Mouse (Mus musculus) kidney, adult 2 months (tissue): ENCODE measurements at regions not wholly inside any gene's neighbourhood (a gene's known extent, or its start where the extent isn't known, plus 50 kb on each side); places are given as distances from the start of the nearest gene placed in this dataset.

Experiments
- CTCF ChIP-seq: fragments of 200-500 bp; conservative IDR thresholded peaks from 2 replicates; pipeline ENCODE4 v1.5.1; 2011; ENCODE audit warnings: low read depth, mild to moderate bottlenecking, control low read depth, low read length, moderate library complexity, mixed read lengths; ENCODE audit not compliant: insufficient read depth, insufficient read length
- POLR2A ChIP-seq: fragments of 200-500 bp; IDR thresholded peaks from one replicate; pipeline ENCODE4 v1.6.1; 2011; ENCODE audit warnings: low read depth, low read length, control low read depth

DNA sequence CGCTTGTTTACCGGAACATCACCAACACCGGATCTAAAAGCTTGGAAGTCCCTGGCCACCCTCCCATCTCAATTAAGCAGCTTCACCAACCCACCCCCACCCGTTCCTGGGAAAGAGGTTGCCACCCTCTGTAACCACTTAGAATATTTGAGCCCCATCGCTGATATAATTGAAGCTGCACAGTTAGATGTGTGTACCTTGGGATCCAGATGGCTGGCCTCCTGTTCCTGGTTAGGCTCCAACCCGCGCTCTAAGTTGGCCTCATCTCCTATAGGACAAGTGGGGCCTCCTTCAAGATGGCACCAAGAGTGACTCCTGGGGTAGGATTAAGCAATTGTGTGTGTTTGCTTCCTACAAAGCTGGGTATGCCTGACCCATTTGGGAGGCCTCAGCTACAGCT lies 61.6 kb upstream of the Hdhd5 start:
- TF ChIP-seq CTCF: no peak
- TF ChIP-seq POLR2A: no peak
